Mouse (Mus musculus): ENCODE data around the gene Phf21a. TPM values are rescaled to one million over a fixed set of nuclear protein-coding genes. Genes with fewer than 3 reads are reported as not detected.

Phf21a gene
- polyA plus RNA-seq, 1 experiment from 2014 or later = 36.3 TPM

GRCm38 (mm10) chr2:92058469-92058868 is 34.4 kb upstream of the Phf21a start:
- peak overlapping the region; percentile 55 for H3K4me3 ChIP-seq (ENCODE audit: low read length)
- 0 out of 2 replicates have a peak, but pooled peaks cover 6% of the 10 kb centered on the region for H3K4me1 ChIP-seq (ENCODE audit: control insufficient read depth, insufficient read depth, low read length)
- H3K27me3 ChIP-seq (ENCODE audit: control insufficient read depth, insufficient read depth, low read length) = peaks cover 30% of the 10 kb centered on the region
- under 1% methylated on average over 29 of the region's 29 CpGs for WGBS
- no peaks in the 10 kb centered on the region for H3K36me3 ChIP-seq (ENCODE audit: control insufficient read depth, insufficient read depth, low read length)
- peak overlapping the region; percentile 96 for H3K4me2 ChIP-seq (replicated peaks; ENCODE audit: low read depth, low read length)
- H3K27ac ChIP-seq (ENCODE audit: low read depth, low read length) = no peak overlapping the region
- ATAC-seq (ENCODE audit: low FRiP score, low TSS enrichment) = peak; percentile 53
- H3K9me3 ChIP-seq (ENCODE audit: control insufficient read depth, low read length) = no peaks in the 10 kb centered on the region
- H3K9ac ChIP-seq (ENCODE audit: low read depth, low read length) = peak overlapping the region; percentile 40; the same call in 1 of the 2 replicates

GRCm38 (mm10) chr2:92058936-92059335 is 34.0 kb upstream of the Phf21a start:
- H3K27me3 ChIP-seq (ENCODE audit: control insufficient read depth, insufficient read depth, low read length) = peaks cover 30% of the 10 kb centered on the region
- ATAC-seq (ENCODE audit: low FRiP score, low TSS enrichment) = no peak
- no peak overlapping the region for H3K27ac ChIP-seq (ENCODE audit: low read depth, low read length)
- H3K36me3 ChIP-seq (ENCODE audit: control insufficient read depth, insufficient read depth, low read length) = no peaks in the 10 kb centered on the region
- H3K9ac ChIP-seq (ENCODE audit: low read depth, low read length) = peak overlapping the region; percentile 57; the same call in 1 of the 2 replicates
- H3K4me3 ChIP-seq (ENCODE audit: low read length) = peak overlapping the region; percentile 55
- WGBS = 5% methylated on average over 11 of the region's 11 CpGs
- H3K4me1 ChIP-seq (ENCODE audit: control insufficient read depth, insufficient read depth, low read length) = 0 out of 2 replicates have a peak, but pooled peaks cover 6% of the 10 kb centered on the region
- no peaks in the 10 kb centered on the region for H3K9me3 ChIP-seq (ENCODE audit: control insufficient read depth, low read length)
- peak overlapping the region; percentile 96 for H3K4me2 ChIP-seq (replicated peaks; ENCODE audit: low read depth, low read length)

GRCm38 (mm10) chr2:92059481-92060220 is 33.3 kb upstream of the Phf21a start:
- H3K4me2 ChIP-seq (replicated peaks; ENCODE audit: low read depth, low read length) = peak overlapping the region; percentile 96
- ATAC-seq (ENCODE audit: low FRiP score, low TSS enrichment) = peak; percentile 63
- no peaks in the 10 kb centered on the region for H3K36me3 ChIP-seq (ENCODE audit: control insufficient read depth, insufficient read depth, low read length)
- H3K9me3 ChIP-seq (ENCODE audit: control insufficient read depth, low read length) = no peaks in the 10 kb centered on the region
- no peak overlapping the region for H3K27ac ChIP-seq (ENCODE audit: low read depth, low read length)
- H3K27me3 ChIP-seq (ENCODE audit: control insufficient read depth, insufficient read depth, low read length) = peaks cover 24% of the 10 kb centered on the region
- under 1% methylated on average over 54 of the region's 63 CpGs for WGBS
- peak overlapping the region; percentile 55 for H3K4me3 ChIP-seq (ENCODE audit: low read length)
- peak overlapping the region; percentile 57 for H3K9ac ChIP-seq (ENCODE audit: low read depth, low read length)
- H3K4me1 ChIP-seq (ENCODE audit: control insufficient read depth, insufficient read depth, low read length) = 0 out of 2 replicates have a peak, but pooled peaks cover 6% of the 10 kb centered on the region

GRCm38 (mm10) chr2:92060291-92060690 is 32.6 kb upstream of the Phf21a start:
- ATAC-seq (ENCODE audit: low FRiP score, low TSS enrichment) = no peak
- 12% methylated on average over 6 of the region's 6 CpGs for WGBS

GRCm38 (mm10) chr2:92061337-92061736 is 31.6 kb upstream of the Phf21a start:
- Histone ChIP-seq H3K27me3 (ENCODE audit: control insufficient read depth, insufficient read depth, low read length) (peaks cover 23% of the 10 kb centered on the region), H3K27ac (ENCODE audit: low read depth, low read length) (no peak overlapping the region), H3K36me3 (ENCODE audit: control insufficient read depth, insufficient read depth, low read length) (no peaks in the 10 kb centered on the region), H3K4me3 (ENCODE audit: low read length) (no peak overlapping the region), H3K4me1 (ENCODE audit: control insufficient read depth, insufficient read depth, low read length) (0 out of 2 replicates have a peak, but pooled peaks cover 1% of the 10 kb centered on the region), H3K9ac (ENCODE audit: low read depth, low read length) (no peak overlapping the region), H3K4me2 (replicated peaks; ENCODE audit: low read depth, low read length) (no peak overlapping the region), H3K9me3 (ENCODE audit: control insufficient read depth, low read length) (no peaks in the 10 kb centered on the region)
- 71% methylated on average over 5 of the region's 5 CpGs for WGBS
- ATAC-seq (ENCODE audit: low FRiP score, low TSS enrichment) = no peak

More at GRCm38 (mm10) chr2:92060291-92060690, 32.6 kb upstream of the Phf21a start:
- Histone ChIP-seq H3K4me2 (replicated peaks; ENCODE audit: low read depth, low read length) (peak overlapping the region; percentile 96), H3K27ac (ENCODE audit: low read depth, low read length) (no peak overlapping the region), H3K4me1 (ENCODE audit: control insufficient read depth, insufficient read depth, low read length) (0 out of 2 replicates have a peak, but pooled peaks cover 6% of the 10 kb centered on the region), H3K36me3 (ENCODE audit: control insufficient read depth, insufficient read depth, low read length) (no peaks in the 10 kb centered on the region), H3K9ac (ENCODE audit: low read depth, low read length) (no peak overlapping the region), H3K27me3 (ENCODE audit: control insufficient read depth, insufficient read depth, low read length) (peaks cover 23% of the 10 kb centered on the region), H3K9me3 (ENCODE audit: control insufficient read depth, low read length) (no peaks in the 10 kb centered on the region), H3K4me3 (ENCODE audit: low read length) (peak overlapping the region; percentile 55)

GRCm38 (mm10) chr2:92063106-92063505 is 29.8 kb upstream of the Phf21a start:
- ATAC-seq (ENCODE audit: low FRiP score, low TSS enrichment) = no peak
- WGBS = 57% methylated on average over 5 of the region's 5 CpGs

GRCm38 (mm10) chr2:92065269-92065888 is 27.5 kb upstream of the Phf21a start:
- Histone ChIP-seq H3K4me3 (ENCODE audit: low read length) (no peak overlapping the region), H3K9me3 (ENCODE audit: control insufficient read depth, low read length) (no peaks in the 10 kb centered on the region), H3K9ac (ENCODE audit: low read depth, low read length) (no peak overlapping the region), H3K4me2 (replicated peaks; ENCODE audit: low read depth, low read length) (no peak overlapping the region), H3K4me1 (ENCODE audit: control insufficient read depth, insufficient read depth, low read length) (no peaks in the 10 kb centered on the region), H3K27ac (ENCODE audit: low read depth, low read length) (no peak overlapping the region), H3K27me3 (ENCODE audit: control insufficient read depth, insufficient read depth, low read length) (peaks cover 6% of the 10 kb centered on the region; the same call in 1 of the 2 replicates), H3K36me3 (ENCODE audit: control insufficient read depth, insufficient read depth, low read length) (no peaks in the 10 kb centered on the region)
- WGBS = 89% methylated on average over 8 of the region's 8 CpGs
- ATAC-seq (ENCODE audit: low FRiP score, low TSS enrichment) = no peak

More at GRCm38 (mm10) chr2:92063106-92063505, 29.8 kb upstream of the Phf21a start:
- Histone ChIP-seq H3K9me3 (ENCODE audit: control insufficient read depth, low read length) (no peaks in the 10 kb centered on the region), H3K27me3 (ENCODE audit: control insufficient read depth, insufficient read depth, low read length) (peaks cover 23% of the 10 kb centered on the region), H3K27ac (ENCODE audit: low read depth, low read length) (no peak overlapping the region), H3K9ac (ENCODE audit: low read depth, low read length) (no peak overlapping the region), H3K36me3 (ENCODE audit: control insufficient read depth, insufficient read depth, low read length) (no peaks in the 10 kb centered on the region), H3K4me2 (replicated peaks; ENCODE audit: low read depth, low read length) (no peak overlapping the region), H3K4me3 (ENCODE audit: low read length) (no peak overlapping the region), H3K4me1 (ENCODE audit: control insufficient read depth, insufficient read depth, low read length) (no peaks in the 10 kb centered on the region)

GRCm38 (mm10) chr2:92065938-92066337 is 27.0 kb upstream of the Phf21a start:
- no peak overlapping the region for H3K4me3 ChIP-seq (ENCODE audit: low read length)
- H3K9ac ChIP-seq (ENCODE audit: low read depth, low read length) = no peak overlapping the region
- H3K4me2 ChIP-seq (replicated peaks; ENCODE audit: low read depth, low read length) = no peak overlapping the region
- no peak for ATAC-seq (ENCODE audit: low FRiP score, low TSS enrichment)
- 52% methylated on average over 6 of the region's 6 CpGs for WGBS
- H3K27me3 ChIP-seq (ENCODE audit: control insufficient read depth, insufficient read depth, low read length) = peaks cover 5% of the 10 kb centered on the region; the same call in 1 of the 2 replicates
- H3K4me1 ChIP-seq (ENCODE audit: control insufficient read depth, insufficient read depth, low read length) = no peaks in the 10 kb centered on the region
- H3K27ac ChIP-seq (ENCODE audit: low read depth, low read length) = no peak overlapping the region
- H3K9me3 ChIP-seq (ENCODE audit: control insufficient read depth, low read length) = no peaks in the 10 kb centered on the region
- H3K36me3 ChIP-seq (ENCODE audit: control insufficient read depth, insufficient read depth, low read length) = no peaks in the 10 kb centered on the region

- WGBS = 50% methylated on average over 1 of the region's 1 CpGs
- no peak overlapping the region for H3K9ac ChIP-seq (ENCODE audit: low read depth, low read length)
These were observed 26.0 kb upstream of the Phf21a start for GRCm38 (mm10) chr2:92066899-92067298.

More at GRCm38 (mm10) chr2:92066899-92067298, 26.0 kb upstream of the Phf21a start:
- H3K4me2 ChIP-seq (replicated peaks; ENCODE audit: low read depth, low read length) = no peak overlapping the region
- H3K27ac ChIP-seq (ENCODE audit: low read depth, low read length) = no peak overlapping the region
- H3K36me3 ChIP-seq (ENCODE audit: control insufficient read depth, insufficient read depth, low read length) = no peaks in the 10 kb centered on the region
- no peaks in the 10 kb centered on the region for H3K4me1 ChIP-seq (ENCODE audit: control insufficient read depth, insufficient read depth, low read length)
- no peaks in the 10 kb centered on the region for H3K9me3 ChIP-seq (ENCODE audit: control insufficient read depth, low read length)
- no peak overlapping the region for H3K4me3 ChIP-seq (ENCODE audit: low read length)
- ATAC-seq (ENCODE audit: low FRiP score, low TSS enrichment) = no peak
- H3K27me3 ChIP-seq (ENCODE audit: control insufficient read depth, insufficient read depth, low read length) = no peaks in the 10 kb centered on the region

All from kidney, embryonic 14.5 days (tissue).